Mouse (Mus musculus) adrenal gland, postnatal 14 days (tissue): ENCODE data around the gene Pcnx2. TPM values are rescaled to one million over a fixed set of nuclear protein-coding genes. Genes with fewer than 3 reads are reported as not detected.

Source experiments
- DNase-seq: peaks from one replicate; pipeline ENCODE4 v3.0.0; 2021; ENCODE audit warnings: mixed read lengths
- total RNA-seq: library from RNA; stranded (reverse); gene quantifications from 2 replicates; pipeline ENCODE4 v1.2.3, GENCODE M21; 2021

Pcnx2 gene
- total RNA-seq, 1 experiment from 2014 or later: 0.52 TPM

- peak; percentile 37 for DNase-seq
Measured at GRCm38 (mm10) chr8:125756391-125757105, 141.6 kb downstream of the Pcnx2 start.

- no peak for DNase-seq
Measured at GRCm38 (mm10) chr8:125755896-125756295, 142.2 kb downstream of the Pcnx2 start.

- no peak for DNase-seq
Measured at GRCm38 (mm10) chr8:125750846-125751245, 147.3 kb downstream of the Pcnx2 start.

DNA sequence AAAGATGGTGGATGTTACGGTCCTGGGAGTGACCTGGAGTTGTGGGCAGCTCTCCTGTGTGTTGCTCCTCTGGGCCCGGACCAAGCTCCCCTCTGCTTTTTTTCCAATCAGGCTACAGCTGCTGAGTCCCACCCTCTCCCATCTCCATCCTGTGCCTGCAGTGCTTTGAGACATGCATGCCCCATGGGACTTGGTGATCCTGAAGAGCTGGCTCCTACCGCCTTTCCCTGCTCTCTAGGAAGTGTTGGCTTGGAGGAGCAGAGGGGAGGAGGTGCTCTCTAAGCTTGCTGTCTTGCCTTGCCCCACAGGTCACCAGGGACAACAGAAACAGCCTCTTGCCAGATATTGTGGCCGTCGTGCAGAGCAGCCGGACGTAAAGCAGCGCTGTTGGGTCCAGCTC is 150.7 kb downstream of the Pcnx2 start:
- peak; percentile 57 for DNase-seq

- DNase-seq: no peak
Measured at GRCm38 (mm10) chr8:125744914-125745576, 153.1 kb downstream of the Pcnx2 start.

DNA sequence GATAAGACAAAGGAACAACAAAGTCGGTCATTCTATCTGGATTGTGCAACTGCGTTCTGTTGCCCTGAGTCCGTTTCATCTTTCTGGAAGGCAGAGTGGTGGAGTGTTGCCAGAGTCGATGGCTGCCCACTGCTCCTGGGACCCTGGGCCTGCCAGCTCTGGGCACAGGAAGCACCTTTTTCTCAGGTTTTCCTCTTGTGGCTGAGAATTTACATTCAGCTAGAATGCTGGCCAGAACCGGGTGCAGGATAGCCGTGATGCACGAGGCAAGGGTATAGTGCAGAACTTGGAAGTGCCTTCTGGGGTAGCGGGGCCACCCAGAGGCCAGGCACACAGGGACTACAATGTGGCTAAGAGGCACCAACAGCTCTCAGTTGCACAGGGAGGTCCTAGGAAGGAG is 155.7 kb downstream of the Pcnx2 start:
- DNase-seq: no peak

DNA sequence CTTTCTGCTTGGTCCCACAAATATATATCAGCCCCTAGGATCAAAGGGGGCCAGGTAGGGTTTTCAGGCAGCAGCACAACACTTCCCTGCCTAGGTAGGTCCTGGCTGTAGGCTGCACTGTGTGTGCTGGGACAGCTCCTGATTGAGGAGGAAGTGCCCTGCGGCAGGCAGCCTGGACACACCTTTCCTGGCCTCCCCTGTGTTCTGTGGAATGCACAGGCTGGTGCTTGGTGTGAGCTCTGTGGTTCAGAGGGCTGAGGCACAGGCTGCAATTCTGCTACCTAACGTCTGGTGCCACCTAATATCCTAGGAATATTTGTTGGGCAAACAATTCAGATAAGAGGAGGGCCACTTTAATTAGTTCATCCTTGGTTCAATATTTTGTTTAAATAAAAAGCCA is 156.3 kb downstream of the Pcnx2 start:
- no peak for DNase-seq

- no peak for DNase-seq
Measured at GRCm38 (mm10) chr8:125741377-125741776, 156.7 kb downstream of the Pcnx2 start.

DNA sequence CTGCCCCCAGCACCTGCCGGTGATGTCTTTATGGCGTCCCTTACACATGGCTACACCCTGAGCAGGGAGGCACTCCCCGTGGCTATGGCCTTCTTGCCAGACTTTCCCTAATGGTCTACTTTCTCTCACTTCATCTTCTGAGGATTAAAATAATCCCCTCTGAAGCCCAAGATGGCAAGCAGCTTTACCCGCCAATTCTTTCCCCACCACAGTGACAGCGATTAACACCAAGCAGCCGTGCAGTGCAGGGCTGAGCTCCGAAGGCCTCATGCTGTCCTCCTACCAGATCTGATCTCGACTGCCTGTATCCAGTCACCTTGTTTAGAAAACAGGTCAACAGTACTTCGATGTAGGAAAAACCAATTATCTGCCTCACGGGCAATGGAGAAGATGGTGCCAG is 157.5 kb downstream of the Pcnx2 start:
- DNase-seq: no peak

GRCm38 (mm10) chr8:125738956-125739355 is 159.2 kb downstream of the Pcnx2 start:
- no peak for DNase-seq

- DNase-seq: peak; percentile 95
Measured at GRCm38 (mm10) chr8:125733964-125734956, 163.9 kb downstream of the Pcnx2 start.

DNA sequence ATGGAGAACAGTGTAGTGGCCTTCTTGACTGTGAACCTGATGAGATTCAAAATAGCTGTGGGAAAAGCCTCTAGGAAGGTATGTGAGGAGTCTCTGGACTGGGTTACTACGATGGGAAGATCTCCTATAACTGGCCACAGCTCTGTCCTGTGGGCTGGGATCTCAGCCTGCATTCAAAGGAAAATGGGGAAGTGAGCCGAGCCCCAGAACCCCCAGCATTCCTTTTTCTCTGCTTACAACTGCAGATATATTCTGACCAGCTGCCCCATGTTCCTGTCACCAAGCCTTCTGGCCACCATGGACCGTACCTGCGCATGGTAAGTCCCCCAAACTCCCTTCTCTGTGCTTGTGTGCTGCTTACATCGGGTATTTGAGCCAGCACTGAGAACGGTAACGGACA is 168.4 kb downstream of the Pcnx2 start, which contains the start of gene Ntpcr:
Gene Ntpcr (plus strand): TSS at position 218 of the 400 bp plus-strand sequence.
- DNase-seq: no peak

DNA sequence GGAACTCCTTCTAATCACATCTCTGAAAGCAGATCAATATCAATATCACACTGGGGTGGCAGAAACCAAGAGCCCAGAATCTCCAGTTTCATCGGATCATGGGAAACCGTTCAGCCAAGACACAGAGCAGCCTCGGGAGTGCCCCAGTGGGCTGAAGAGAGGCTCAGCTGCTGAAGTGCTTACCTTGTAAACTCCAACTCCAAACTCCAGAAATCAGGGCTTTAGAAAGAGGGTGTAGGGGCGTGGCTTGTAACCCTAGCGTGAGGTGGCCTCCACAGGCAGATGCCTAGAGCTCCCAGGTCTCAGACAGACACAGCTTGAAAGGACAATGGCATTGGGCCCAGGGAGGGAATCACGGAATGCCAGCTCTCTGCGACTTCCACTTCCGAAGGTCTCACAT is 170.3 kb downstream of the Pcnx2 start:
- DNase-seq: no peak

- DNase-seq: no peak
Measured at GRCm38 (mm10) chr8:125726986-125727385, 171.1 kb downstream of the Pcnx2 start.

DNA sequence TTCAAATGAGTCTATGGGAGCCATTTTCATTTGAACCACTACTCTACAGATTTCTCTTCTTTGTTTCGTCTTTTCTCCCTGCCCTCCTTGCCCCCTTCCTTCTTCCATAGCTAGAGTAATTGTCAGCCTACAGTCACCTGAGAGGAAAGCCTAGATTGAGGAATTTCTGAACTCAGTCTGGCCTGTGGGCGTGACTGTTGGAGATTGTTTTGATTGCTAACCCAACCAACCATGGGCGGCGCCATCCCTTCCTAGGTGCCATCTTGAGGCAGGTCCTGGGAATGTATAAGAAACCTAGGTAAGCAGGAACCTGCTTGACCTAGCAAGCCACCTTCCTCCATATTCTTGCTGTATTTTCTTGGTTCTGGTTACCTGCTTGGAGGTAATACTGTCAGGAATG is 172.0 kb downstream of the Pcnx2 start:
- no peak for DNase-seq

DNA sequence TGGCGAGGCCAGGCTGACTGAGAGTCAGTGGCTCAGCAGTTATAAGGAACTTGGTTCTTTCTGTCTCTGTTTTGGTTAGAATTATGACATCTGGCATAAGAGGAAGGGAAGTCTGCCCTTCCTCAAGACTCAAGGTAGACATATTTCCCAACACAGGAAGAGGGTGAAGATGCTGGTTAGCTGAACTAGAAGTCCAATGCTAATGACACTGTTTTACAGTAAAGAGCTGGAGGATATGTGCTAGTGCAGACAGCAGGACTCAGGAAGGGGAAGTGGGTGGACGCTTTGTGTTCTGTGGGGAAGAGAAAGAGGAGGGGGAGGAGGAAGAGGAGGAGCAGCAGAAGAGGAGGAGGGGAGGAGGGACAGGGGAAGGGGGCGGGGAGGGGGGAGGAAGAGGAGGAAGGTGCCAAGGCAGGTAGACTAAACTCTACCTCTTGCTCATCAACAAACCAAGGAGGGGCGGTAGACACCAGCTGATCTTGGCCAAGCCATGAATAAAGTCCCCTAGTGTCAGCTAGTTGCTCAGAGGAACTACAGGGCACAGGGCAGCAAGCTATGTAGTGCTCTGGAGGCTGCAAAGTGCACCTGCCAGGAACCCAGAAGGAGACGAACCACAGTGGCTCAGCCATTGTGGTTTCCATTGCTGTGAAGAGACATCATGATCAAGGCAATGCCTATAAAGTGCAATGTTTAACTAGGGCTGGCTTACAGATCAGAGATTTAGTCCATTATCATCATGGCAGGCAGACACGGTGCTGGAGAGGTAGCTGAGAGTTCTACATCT is 172.9 kb downstream of the Pcnx2 start:
- no peak for DNase-seq

GRCm38 (mm10) chr8:125723437-125723836 is 174.7 kb downstream of the Pcnx2 start:
- no peak for DNase-seq

DNA sequence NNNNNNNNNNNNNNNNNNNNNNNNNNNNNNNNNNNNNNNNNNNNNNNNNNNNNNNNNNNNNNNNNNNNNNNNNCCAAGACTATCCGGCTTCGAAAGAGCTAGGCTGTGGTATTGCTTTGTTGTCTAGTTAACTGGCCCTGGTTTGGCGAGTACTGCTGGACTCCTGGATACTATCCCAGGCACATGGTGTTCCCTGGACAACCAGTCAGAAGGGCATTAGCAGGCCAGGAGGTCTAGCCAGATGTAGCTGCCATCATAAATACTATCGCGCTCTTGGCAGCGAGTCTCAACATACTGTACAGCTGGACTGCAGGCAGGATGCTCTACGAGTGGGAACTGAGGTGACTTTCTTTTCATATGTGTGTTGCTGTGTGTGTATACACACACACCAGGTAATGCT is 175.4 kb downstream of the Pcnx2 start:
- no peak for DNase-seq

DNA sequence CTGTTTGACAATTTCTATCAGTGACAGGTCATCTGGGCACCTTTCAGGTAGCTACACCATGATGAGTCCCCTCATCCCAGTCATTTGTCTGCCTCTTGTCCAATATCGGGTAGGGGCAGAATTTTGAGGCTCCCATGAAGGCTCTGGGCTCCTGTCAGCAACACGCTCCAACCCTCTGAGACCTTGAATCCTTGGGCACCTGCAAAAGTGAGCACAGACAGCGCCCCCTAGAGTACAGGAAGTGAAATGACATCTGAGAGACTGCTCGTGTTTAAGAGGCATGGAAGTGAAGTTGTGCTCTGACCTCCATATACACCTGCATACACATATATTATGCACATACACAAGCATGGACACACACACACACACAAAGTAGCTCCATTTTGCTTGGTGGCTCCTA is 179.2 kb downstream of the Pcnx2 start:
- no peak for DNase-seq

DNA sequence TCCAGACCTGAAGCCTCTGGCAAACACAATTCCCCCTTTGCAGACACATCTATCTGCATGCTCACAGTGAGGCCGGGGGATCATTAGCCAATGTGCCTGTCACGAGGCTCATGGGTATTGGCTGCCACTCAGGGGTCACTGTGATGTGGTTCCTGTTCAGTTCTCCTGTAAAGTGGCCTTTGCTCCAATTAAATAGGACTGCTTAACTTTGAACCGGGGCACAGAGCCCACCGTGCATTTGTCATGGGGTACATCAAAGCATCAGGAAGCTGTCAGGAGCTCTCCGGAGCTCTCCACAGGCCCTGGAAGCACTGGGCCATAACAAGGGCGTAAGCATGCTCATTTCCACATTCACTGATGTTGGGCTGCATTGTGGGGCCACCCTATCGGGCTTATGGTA is 181.5 kb downstream of the Pcnx2 start:
- no peak for DNase-seq

GRCm38 (mm10) chr8:125716211-125716610 is 181.9 kb downstream of the Pcnx2 start:
- DNase-seq: no peak

GRCm38 (mm10) chr8:125711514-125711913 is 186.6 kb downstream of the Pcnx2 start:
- DNase-seq: no peak
